Mouse (Mus musculus): ENCODE measurements around the gene Myof.

DNA sequence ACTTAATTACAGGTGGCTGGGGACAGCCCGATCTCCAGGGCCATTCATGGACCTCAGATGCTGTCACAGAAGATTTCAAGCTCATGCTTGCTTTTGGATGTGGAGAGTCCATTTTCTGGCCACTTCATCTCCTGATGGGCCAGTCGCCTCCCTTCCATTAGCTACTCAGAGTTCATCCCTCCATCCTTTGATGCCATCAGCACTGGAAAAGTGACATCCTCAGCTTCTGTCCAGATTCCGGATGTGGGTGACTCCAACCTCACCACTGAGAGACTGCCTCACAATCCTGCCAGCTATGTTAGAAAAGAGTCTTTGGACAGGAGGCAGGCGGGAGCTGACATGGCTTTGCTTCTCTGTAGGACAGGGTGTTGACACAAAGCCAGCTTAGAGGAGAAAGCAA lies 42.5 kb upstream of the Myof start:
- TF ChIP-seq POLR2A (IDR thresholded peaks at IDR 0.05; ENCODE audit: insufficient read length, low read depth), result no peak
- TF ChIP-seq E2F4 (IDR thresholded peaks at IDR 0.05; ENCODE audit: insufficient read depth), result no peak
- TF ChIP-seq SRF (IDR thresholded peaks at IDR 0.05; ENCODE audit: control insufficient read depth, insufficient read length, low read depth), result no peak
- no peak for TF ChIP-seq MYOD1 (IDR thresholded peaks at IDR 0.05; ENCODE audit: control insufficient read depth in 1 of 3, insufficient read length in 2 of 3, low read depth in 2 of 3)
- TF ChIP-seq MAX (IDR thresholded peaks at IDR 0.05; ENCODE audit: low read depth), result no peak
- TF ChIP-seq POLR2AphosphoS2 (IDR thresholded peaks at IDR 0.05; ENCODE audit: insufficient read length, low read depth), result no peak
- TF ChIP-seq USF1 (IDR thresholded peaks at IDR 0.05; ENCODE audit: low read depth), result no peak
